Mouse (Mus musculus): ENCODE data around the gene Cmtr1. TPM values are rescaled to one million over a fixed set of nuclear protein-coding genes. Genes with fewer than 3 reads are reported as not detected.

Gene Cmtr1
- polyA plus RNA-seq, 1 experiment = 23.8 TPM

- Histone ChIP-seq H3K4me1 (ENCODE audit: control insufficient read depth, insufficient read depth, low read length) (no peaks in the 10 kb centered on the region; the same call in 1 of the 2 replicates), H3K27me3 (ENCODE audit: control insufficient read depth, insufficient read depth, low read length) (no peaks in the 10 kb centered on the region), H3K27ac (ENCODE audit: control insufficient read depth, insufficient read depth, low read depth, low read length) (no peak overlapping the region), H3K4me3 (ENCODE audit: control insufficient read depth, low read depth, low read length) (peak overlapping the region; percentile 28; the same call in 1 of the 2 replicates), H3K36me3 (ENCODE audit: control insufficient read depth, insufficient read depth, low read length) (peaks cover 5% of the 10 kb centered on the region)
- TF ChIP-seq CTCF (IDR thresholded peaks at IDR 0.05; ENCODE audit: control insufficient read depth, insufficient read depth, insufficient replicate concordance, low read depth, low read length) = no peak
- TF ChIP-seq POLR2A (IDR thresholded peaks at IDR 0.05; ENCODE audit: control insufficient read depth, low read depth, low read length) = no peak
These were observed 19.4 kb upstream of the Cmtr1 start for GRCm38 (mm10) chr17:29640971-29641370.

- Histone ChIP-seq H3K27ac (ENCODE audit: control insufficient read depth, insufficient read depth, low read depth, low read length) (no peak overlapping the region), H3K4me1 (ENCODE audit: control insufficient read depth, insufficient read depth, low read length) (no peaks in the 10 kb centered on the region; the same call in 1 of the 2 replicates), H3K4me3 (ENCODE audit: control insufficient read depth, low read depth, low read length) (no peak overlapping the region), H3K36me3 (ENCODE audit: control insufficient read depth, insufficient read depth, low read length) (peaks cover 2% of the 10 kb centered on the region; the same call in 1 of the 2 replicates), H3K27me3 (ENCODE audit: control insufficient read depth, insufficient read depth, low read length) (no peaks in the 10 kb centered on the region)
- no peak for TF ChIP-seq POLR2A (IDR thresholded peaks at IDR 0.05; ENCODE audit: control insufficient read depth, low read depth, low read length)
- TF ChIP-seq CTCF (IDR thresholded peaks at IDR 0.05; ENCODE audit: control insufficient read depth, insufficient read depth, insufficient replicate concordance, low read depth, low read length) = no peak
These were observed 18.2 kb upstream of the Cmtr1 start for GRCm38 (mm10) chr17:29642219-29642618.

- no peaks in the 10 kb centered on the region for H3K27me3 ChIP-seq (ENCODE audit: control insufficient read depth, insufficient read depth, low read length)
- TF ChIP-seq CTCF (IDR thresholded peaks at IDR 0.05; ENCODE audit: control insufficient read depth, insufficient read depth, insufficient replicate concordance, low read depth, low read length) = no peak
- TF ChIP-seq POLR2A (IDR thresholded peaks at IDR 0.05; ENCODE audit: control insufficient read depth, low read depth, low read length) = no peak
- no peaks in the 10 kb centered on the region for H3K36me3 ChIP-seq (ENCODE audit: control insufficient read depth, insufficient read depth, low read length)
- no peak overlapping the region for H3K4me3 ChIP-seq (ENCODE audit: control insufficient read depth, low read depth, low read length)
- no peak overlapping the region for H3K27ac ChIP-seq (ENCODE audit: control insufficient read depth, insufficient read depth, low read depth, low read length)
- H3K4me1 ChIP-seq (ENCODE audit: control insufficient read depth, insufficient read depth, low read length) = peaks cover 7% of the 10 kb centered on the region
These were observed 2.1 kb upstream of the Cmtr1 start for GRCm38 (mm10) chr17:29658249-29658648.

- peak overlapping the region; percentile 68 for H3K27ac ChIP-seq (ENCODE audit: control insufficient read depth, insufficient read depth, low read depth, low read length)
- H3K36me3 ChIP-seq (ENCODE audit: control insufficient read depth, insufficient read depth, low read length) = peaks cover 1% of the 10 kb centered on the region; the same call in 1 of the 2 replicates
- H3K4me1 ChIP-seq (ENCODE audit: control insufficient read depth, insufficient read depth, low read length) = peaks cover 7% of the 10 kb centered on the region
- TF ChIP-seq POLR2A (IDR thresholded peaks at IDR 0.05; ENCODE audit: control insufficient read depth, low read depth, low read length) (no peak), CTCF (IDR thresholded peaks at IDR 0.05; ENCODE audit: control insufficient read depth, insufficient read depth, insufficient replicate concordance, low read depth, low read length) (no peak)
- H3K27me3 ChIP-seq (ENCODE audit: control insufficient read depth, insufficient read depth, low read length) = no peaks in the 10 kb centered on the region
- H3K4me3 ChIP-seq (ENCODE audit: control insufficient read depth, low read depth, low read length) = peak overlapping the region; percentile 87
These were observed 482 bp downstream of the Cmtr1 start for GRCm38 (mm10) chr17:29660762-29661391.

- Histone ChIP-seq H3K27me3 (ENCODE audit: control insufficient read depth, insufficient read depth, low read length) (no peaks in the 10 kb centered on the region), H3K4me3 (ENCODE audit: control insufficient read depth, low read depth, low read length) (no peak overlapping the region), H3K4me1 (ENCODE audit: control insufficient read depth, insufficient read depth, low read length) (peaks cover 7% of the 10 kb centered on the region), H3K36me3 (ENCODE audit: control insufficient read depth, insufficient read depth, low read length) (peaks cover 2% of the 10 kb centered on the region), H3K27ac (ENCODE audit: control insufficient read depth, insufficient read depth, low read depth, low read length) (no peak overlapping the region)
- TF ChIP-seq POLR2A (IDR thresholded peaks at IDR 0.05; ENCODE audit: control insufficient read depth, low read depth, low read length) = no peak
These were observed 1.8 kb downstream of the Cmtr1 start for GRCm38 (mm10) chr17:29662145-29662544.

- Histone ChIP-seq H3K4me1 (ENCODE audit: control insufficient read depth, insufficient read depth, low read length) (no peaks in the 10 kb centered on the region), H3K4me3 (ENCODE audit: control insufficient read depth, low read depth, low read length) (no peak overlapping the region), H3K36me3 (ENCODE audit: control insufficient read depth, insufficient read depth, low read length) (peaks cover 4% of the 10 kb centered on the region), H3K27ac (ENCODE audit: control insufficient read depth, insufficient read depth, low read depth, low read length) (no peak overlapping the region), H3K27me3 (ENCODE audit: control insufficient read depth, insufficient read depth, low read length) (no peaks in the 10 kb centered on the region)
- TF ChIP-seq CTCF (IDR thresholded peaks at IDR 0.05; ENCODE audit: control insufficient read depth, insufficient read depth, insufficient replicate concordance, low read depth, low read length) = no peak
- TF ChIP-seq POLR2A (IDR thresholded peaks at IDR 0.05; ENCODE audit: control insufficient read depth, low read depth, low read length) = no peak
These were observed 7.9 kb downstream of the Cmtr1 start for GRCm38 (mm10) chr17:29668051-29668986.

- H3K36me3 ChIP-seq (ENCODE audit: control insufficient read depth, insufficient read depth, low read length) = peaks cover 4% of the 10 kb centered on the region
- TF ChIP-seq CTCF (IDR thresholded peaks at IDR 0.05; ENCODE audit: control insufficient read depth, insufficient read depth, insufficient replicate concordance, low read depth, low read length) = no peak
- TF ChIP-seq POLR2A (IDR thresholded peaks at IDR 0.05; ENCODE audit: control insufficient read depth, low read depth, low read length) = no peak
- no peak overlapping the region for H3K4me3 ChIP-seq (ENCODE audit: control insufficient read depth, low read depth, low read length)
- no peaks in the 10 kb centered on the region for H3K27me3 ChIP-seq (ENCODE audit: control insufficient read depth, insufficient read depth, low read length)
- H3K4me1 ChIP-seq (ENCODE audit: control insufficient read depth, insufficient read depth, low read length) = no peaks in the 10 kb centered on the region
- H3K27ac ChIP-seq (ENCODE audit: control insufficient read depth, insufficient read depth, low read depth, low read length) = no peak overlapping the region
These were observed 8.6 kb downstream of the Cmtr1 start for GRCm38 (mm10) chr17:29669030-29669429.

All from testis, adult 2 months (tissue).